In genomic region chr8:78251115-78251514, GRCm38 (mm10) we compare ENCODE assay signal across 26 mouse cellular contexts. TPM values are rescaled to one million over a fixed set of nuclear protein-coding genes. Genes with fewer than 3 reads are reported as not detected.
DNase-seq lines count a peak whose midpoint lies in the region; ATAC-seq lines count a peak whose summit lies in the region.
"Had no signal": no experiment of that assay in that cellular context is flagged by ENCODE, and none has a peak within 500 bp of the region (broad histone marks: within the 10 kb centered on the region; RNA-seq: fewer than 3 reads in every experiment).

No protein-coding gene starts in this region.

- ATAC-seq in hindbrain, embryonic 11.5 days (ENCODE audit: low FRiP score), result peak; percentile 54
- no peak for ATAC-seq in hindbrain, embryonic 14.5 days (ENCODE audit: low FRiP score)
- peak; percentile 34; the same call in 1 of the 2 replicates for ATAC-seq in midbrain, embryonic 12.5 days (ENCODE audit: low FRiP score, low read depth)
- ATAC-seq in midbrain, embryonic 13.5 days, result no peak
- ATAC-seq: activated CD4-positive, CD25-positive, alpha-beta regulatory T cell, adult 4 months; CD4-positive, CD25-positive, alpha-beta regulatory T cell, adult 4 months; forebrain, embryonic 13.5 days; forebrain, embryonic 15.5 days; forebrain, postnatal 0 days; Patski had no signal

- H3K4me2 ChIP-seq in hindbrain, embryonic 11.5 days (replicated peaks; ENCODE audit: low read depth, low read length), result no peak overlapping the region
- no peak overlapping the region for H3K4me2 ChIP-seq in hindbrain, embryonic 14.5 days (replicated peaks)
- no peak overlapping the region for H3K4me2 ChIP-seq in midbrain, embryonic 12.5 days (replicated peaks)
- no peak overlapping the region for H3K4me2 ChIP-seq in midbrain, embryonic 13.5 days (replicated peaks)
- H3K4me2 ChIP-seq: embryonic facial prominence, embryonic 12.5 days; forebrain, embryonic 13.5 days; forebrain, embryonic 15.5 days had no signal

- H3K4me1 ChIP-seq in hindbrain, embryonic 11.5 days (replicated peaks; ENCODE audit: control insufficient read depth, insufficient read depth, low read length), result no peaks in the 10 kb centered on the region
- no peaks in the 10 kb centered on the region for H3K4me1 ChIP-seq in hindbrain, embryonic 14.5 days (replicated peaks; ENCODE audit: control insufficient read depth, insufficient read depth, low read length)
- no peaks in the 10 kb centered on the region for H3K4me1 ChIP-seq in midbrain, embryonic 12.5 days
- no peaks in the 10 kb centered on the region for H3K4me1 ChIP-seq in midbrain, embryonic 13.5 days (replicated peaks)
- H3K4me1 ChIP-seq: embryonic facial prominence, embryonic 10.5 days; embryonic facial prominence, embryonic 12.5 days; forebrain, embryonic 13.5 days; forebrain, embryonic 15.5 days had no signal

- no peaks in the 10 kb centered on the region for H3K36me3 ChIP-seq in hindbrain, embryonic 11.5 days (ENCODE audit: control insufficient read depth, insufficient read depth, low read length)
- H3K36me3 ChIP-seq in hindbrain, embryonic 14.5 days (replicated peaks; ENCODE audit: control insufficient read depth, insufficient read depth), result no peaks in the 10 kb centered on the region
- H3K36me3 ChIP-seq in midbrain, embryonic 12.5 days, result no peaks in the 10 kb centered on the region
- no peaks in the 10 kb centered on the region for H3K36me3 ChIP-seq in midbrain, embryonic 13.5 days
- H3K36me3 ChIP-seq: embryonic facial prominence, embryonic 10.5 days; embryonic facial prominence, embryonic 12.5 days; forebrain, embryonic 15.5 days; G1E had no signal

- H3K4me3 ChIP-seq in hindbrain, embryonic 11.5 days (ENCODE audit: low read depth, low read length), result no peak overlapping the region
- H3K4me3 ChIP-seq in hindbrain, embryonic 14.5 days (replicated peaks; ENCODE audit: low read length), result no peak overlapping the region
- no peak overlapping the region for H3K4me3 ChIP-seq in midbrain, embryonic 12.5 days
- no peak overlapping the region for H3K4me3 ChIP-seq in midbrain, embryonic 13.5 days (replicated peaks)
- H3K4me3 ChIP-seq: embryonic facial prominence, embryonic 10.5 days; embryonic facial prominence, embryonic 12.5 days; forebrain, embryonic 13.5 days; forebrain, embryonic 15.5 days had no signal

- H3K27ac ChIP-seq in hindbrain, embryonic 11.5 days (ENCODE audit: low read depth, low read length), result no peak overlapping the region
- H3K27ac ChIP-seq in hindbrain, embryonic 14.5 days, result no peak overlapping the region
- H3K27ac ChIP-seq in midbrain, embryonic 12.5 days (replicated peaks), result no peak overlapping the region
- no peak overlapping the region for H3K27ac ChIP-seq in midbrain, embryonic 13.5 days
- H3K27ac ChIP-seq: embryonic facial prominence, embryonic 10.5 days; embryonic facial prominence, embryonic 12.5 days; forebrain, embryonic 13.5 days; forebrain, embryonic 15.5 days had no signal

- H3K9me3 ChIP-seq in hindbrain, embryonic 11.5 days (ENCODE audit: control insufficient read depth, low read length), result no peaks in the 10 kb centered on the region
- H3K9me3 ChIP-seq in hindbrain, embryonic 14.5 days (ENCODE audit: control insufficient read depth, low read length), result no peaks in the 10 kb centered on the region
- no peaks in the 10 kb centered on the region for H3K9me3 ChIP-seq in midbrain, embryonic 12.5 days
- no peaks in the 10 kb centered on the region for H3K9me3 ChIP-seq in midbrain, embryonic 13.5 days
- H3K9me3 ChIP-seq: embryonic facial prominence, embryonic 10.5 days; embryonic facial prominence, embryonic 12.5 days; forebrain, embryonic 13.5 days; forebrain, embryonic 15.5 days; G1E had no signal

- no peak overlapping the region for H3K9ac ChIP-seq in hindbrain, embryonic 11.5 days (ENCODE audit: low read depth, low read length)
- no peak overlapping the region for H3K9ac ChIP-seq in hindbrain, embryonic 14.5 days
- no peak overlapping the region for H3K9ac ChIP-seq in midbrain, embryonic 12.5 days (replicated peaks)
- no peak overlapping the region for H3K9ac ChIP-seq in midbrain, embryonic 13.5 days (replicated peaks)
- H3K9ac ChIP-seq: embryonic facial prominence, embryonic 12.5 days; forebrain, embryonic 13.5 days; forebrain, embryonic 15.5 days; forebrain, postnatal 0 days had no signal

- 45% methylated on average over 1 of the region's 3 CpGs for WGBS in hindbrain, embryonic 11.5 days
- 19% methylated on average over 3 of the region's 3 CpGs for WGBS in hindbrain, embryonic 14.5 days
- 29% methylated on average over 3 of the region's 3 CpGs for WGBS in midbrain, embryonic 12.5 days
- WGBS in midbrain, embryonic 13.5 days, result 17% methylated on average over 3 of the region's 3 CpGs

- peak; percentile 14 for DNase-seq in embryo, embryonic 10.5 days (ENCODE audit: low spot score)
- DNase-seq in embryo, embryonic 11 days, result no peak
- DNase-seq in hindbrain, embryonic 11.5 days (ENCODE audit: low spot score), result no peak
- DNase-seq in hindbrain, embryonic 14.5 days (ENCODE audit: low spot score), result no peak
- DNase-seq: adrenal gland, adult 8-10 months; adrenal gland, postnatal 14 days; adrenal gland, postnatal 36 days; B cell, adult 2 months; cerebellum, adult 11-12 months; cerebellum, adult 2 months; cerebellum, adult 9-10 months; cerebellum, postnatal 10 days; cerebellum, postnatal 25 days; forebrain, postnatal 0 days had no signal

- no peaks in the 10 kb centered on the region for H3K27me3 ChIP-seq in hindbrain, embryonic 11.5 days (ENCODE audit: control insufficient read depth, insufficient read depth, low read length)
- no peaks in the 10 kb centered on the region for H3K27me3 ChIP-seq in hindbrain, embryonic 14.5 days (ENCODE audit: control insufficient read depth, insufficient read depth, low read length)
- H3K27me3 ChIP-seq in midbrain, embryonic 12.5 days, result no peaks in the 10 kb centered on the region
- no peaks in the 10 kb centered on the region for H3K27me3 ChIP-seq in midbrain, embryonic 13.5 days
- H3K27me3 ChIP-seq: CH12.LX; embryonic facial prominence, embryonic 12.5 days; forebrain, embryonic 13.5 days; forebrain, embryonic 15.5 days had no signal

RNA-seq across cellular contexts. Expression of gene Ttc29, which starts 38.0 kb away (rescaled TPM):
- polyA plus RNA-seq in hindbrain, embryonic 11.5 days (2014; fragmentation: Nextera tagmentation; extraction: Ambion mirVana), result 0.66 and 0.68 TPM in 2 replicates
- 0.60 and 1.1 TPM in 2 replicates for polyA plus RNA-seq in hindbrain, embryonic 14.5 days (2014; fragmentation: Nextera tagmentation; extraction: Ambion mirVana)
- 0.14 TPM in 1 of 2 replicates, not detected in the other for polyA plus RNA-seq in midbrain, embryonic 12.5 days (2016; fragmentation: Nextera tagmentation; extraction: Ambion mirVana)
- polyA plus RNA-seq in midbrain, embryonic 13.5 days (2015; fragmentation: Nextera tagmentation; extraction: Ambion mirVana), result 0.28 and 0.38 TPM in 2 replicates
- polyA plus RNA-seq: activated CD4-positive, CD25-positive, alpha-beta regulatory T cell, adult 4 months; CD4-positive, CD25-positive, alpha-beta regulatory T cell, adult 4 months; embryonic facial prominence, embryonic 10.5 days; embryonic facial prominence, embryonic 12.5 days; forebrain, embryonic 11.5 days; Patski had no signal

Comparison
In these comparisons a context has a peak if more than half of its experiments do, and no peak if none do; other contexts are left out.
1. ATAC-seq: peak in hindbrain, embryonic 11.5 days (single experiment) and midbrain, embryonic 12.5 days (single experiment); none in hindbrain, embryonic 14.5 days (single experiment) and midbrain, embryonic 13.5 days (single experiment).